Mouse (Mus musculus) retina, postnatal 1 day (tissue): ENCODE results near the gene Gcnt7.

Experiments
- DNase-seq: peaks from one replicate; pipeline ENCODE4 v3.0.0-alpha.2; 2012

Gcnt7 gene

GRCm38 (mm10) chr2:172452458-172452857 is 5.9 kb downstream of the Gcnt7 start:
- no peak for DNase-seq

GRCm38 (mm10) chr2:172452031-172452430 is 6.4 kb downstream of the Gcnt7 start:
- no peak for DNase-seq

- no peak for DNase-seq
Measured at GRCm38 (mm10) chr2:172450640-172451039, 7.8 kb downstream of the Gcnt7 start.

GRCm38 (mm10) chr2:172448329-172448728 is 10.1 kb downstream of the Gcnt7 start:
- no peak for DNase-seq

- no peak for DNase-seq
Measured at GRCm38 (mm10) chr2:172447317-172447716, 11.1 kb downstream of the Gcnt7 start.

- no peak for DNase-seq
Measured at GRCm38 (mm10) chr2:172445617-172446016, 12.8 kb downstream of the Gcnt7 start.

- DNase-seq: no peak
Measured at GRCm38 (mm10) chr2:172441176-172441575, 17.2 kb downstream of the Gcnt7 start.

GRCm38 (mm10) chr2:172440640-172441005 is 17.8 kb downstream of the Gcnt7 start:
- DNase-seq: no peak

GRCm38 (mm10) chr2:172439843-172440639 is 18.4 kb downstream of the Gcnt7 start, which contains the start of gene Rtf2:
Rtf2 (plus strand) TSS chr2:172440556.
- DNase-seq: peak; percentile 99

- no peak for DNase-seq
Measured at GRCm38 (mm10) chr2:172437371-172437952, 20.9 kb downstream of the Gcnt7 start.

- DNase-seq: no peak
Measured at GRCm38 (mm10) chr2:172433746-172434145, 24.6 kb downstream of the Gcnt7 start.

GRCm38 (mm10) chr2:172430609-172431008 is 27.8 kb downstream of the Gcnt7 start:
- DNase-seq: no peak

- no peak for DNase-seq
Measured at GRCm38 (mm10) chr2:172418208-172418607, 40.2 kb downstream of the Gcnt7 start.

GRCm38 (mm10) chr2:172416876-172417275 is 41.5 kb downstream of the Gcnt7 start:
- DNase-seq: no peak

- DNase-seq: no peak
Measured at GRCm38 (mm10) chr2:172416218-172416617, 42.2 kb downstream of the Gcnt7 start.

- DNase-seq: no peak
Measured at GRCm38 (mm10) chr2:172413894-172414293, 44.5 kb downstream of the Gcnt7 start.

- DNase-seq: peak; percentile 12
Measured at GRCm38 (mm10) chr2:172413273-172413672, 45.1 kb downstream of the Gcnt7 start.

GRCm38 (mm10) chr2:172412454-172412853 is 45.9 kb downstream of the Gcnt7 start:
- peak; percentile 86 for DNase-seq

- no peak for DNase-seq
Measured at GRCm38 (mm10) chr2:172411091-172411490, 47.3 kb downstream of the Gcnt7 start.

GRCm38 (mm10) chr2:172410686-172411085 is 47.7 kb downstream of the Gcnt7 start:
- DNase-seq: no peak

- no peak for DNase-seq
Measured at GRCm38 (mm10) chr2:172407499-172407898, 50.9 kb downstream of the Gcnt7 start.

GRCm38 (mm10) chr2:172406173-172406572 is 52.2 kb downstream of the Gcnt7 start:
- DNase-seq: no peak

GRCm38 (mm10) chr2:172405011-172405410 is 53.4 kb downstream of the Gcnt7 start:
- no peak for DNase-seq

GRCm38 (mm10) chr2:172404239-172404638 is 54.2 kb downstream of the Gcnt7 start:
- no peak for DNase-seq
